In genomic region chr11:49095367-49095766, GRCm38 (mm10) we compare ENCODE assay signal across 26 mouse cellular contexts. TPM values are rescaled to one million over a fixed set of nuclear protein-coding genes. Genes with fewer than 3 reads are reported as not detected.
DNase-seq lines count a peak whose midpoint lies in the region; ATAC-seq and TF ChIP-seq lines count a peak whose summit lies in the region.
"Had no signal": no experiment of that assay in that cellular context is flagged by ENCODE, and none has a peak within 500 bp of the region (broad histone marks: within the 10 kb centered on the region; RNA-seq: fewer than 3 reads in every experiment).

No protein-coding gene starts in this region.

- no peak for DNase-seq in forebrain, embryonic 11.5 days (ENCODE audit: low spot score)
- DNase-seq in spleen, adult 2 months (ENCODE audit: low read depth in 1 of 2, low spot score in 2 of 2), result no peak
- no peak for DNase-seq in spleen, adult 12 weeks (ENCODE audit: low spot score)
- DNase-seq in retina, embryonic 14.5 days (ENCODE audit: low spot score), result peak; percentile 44
- DNase-seq in cerebellum, postnatal 4 days (ENCODE audit: low spot score in 2 of 2), result no peak
- DNase-seq: adrenal gland, adult 8-10 months; adrenal gland, postnatal 25 days; cerebellum, adult 11-12 months; cerebellum, adult 8-10 months; cerebellum, postnatal 10 days; cerebellum, postnatal 36 days; gastrocnemius, postnatal 25 days; heart, adult 2 months; heart, postnatal 14 days; heart, postnatal 4 days had no signal

- WGBS in forebrain, embryonic 11.5 days, result 69% methylated on average over 4 of the region's 4 CpGs
- WGBS in forebrain, embryonic 12.5 days, result 78% methylated on average over 4 of the region's 4 CpGs
- WGBS in spleen, adult 2 months, result 95% methylated on average over 4 of the region's 4 CpGs

- H3K4me2 ChIP-seq in forebrain, embryonic 11.5 days (ENCODE audit: low read depth, low read length, severe bottlenecking), result no peak overlapping the region
- no peak overlapping the region for H3K4me2 ChIP-seq in forebrain, embryonic 12.5 days
- H3K4me2 ChIP-seq: forebrain, embryonic 15.5 days; heart, embryonic 13.5 days; hindbrain, embryonic 15.5 days had no signal

- 0 out of 2 replicates have a peak, but pooled peaks have one; percentile 27 for ATAC-seq in forebrain, embryonic 11.5 days (replicated peaks; ENCODE audit: low FRiP score)
- ATAC-seq in forebrain, embryonic 12.5 days (ENCODE audit: low FRiP score), result no peak
- ATAC-seq: forebrain, embryonic 15.5 days; intestine, postnatal 0 days had no signal

- TF ChIP-seq CTCF in spleen, adult 2 months (IDR thresholded peaks at IDR 0.05; ENCODE audit: extremely low read depth, insufficient read depth, insufficient read length, insufficient replicate concordance), result no peak

- H3K36me3 ChIP-seq in forebrain, embryonic 11.5 days (ENCODE audit: control insufficient read depth, insufficient read depth, low read length), result no peaks in the 10 kb centered on the region
- H3K36me3 ChIP-seq in forebrain, embryonic 12.5 days (replicated peaks), result no peaks in the 10 kb centered on the region
- H3K36me3 ChIP-seq in spleen, adult 2 months (ENCODE audit: control insufficient read depth, insufficient read depth, low read length), result peaks cover 22% of the 10 kb centered on the region
- H3K36me3 ChIP-seq: forebrain, embryonic 10.5 days; forebrain, embryonic 15.5 days; heart, embryonic 13.5 days; hindbrain, embryonic 15.5 days had no signal

- no peak overlapping the region for H3K9ac ChIP-seq in forebrain, embryonic 11.5 days (ENCODE audit: low read length)
- H3K9ac ChIP-seq in forebrain, embryonic 12.5 days, result no peak overlapping the region
- H3K9ac ChIP-seq: forebrain, embryonic 15.5 days; heart, embryonic 13.5 days; hindbrain, embryonic 15.5 days had no signal

- H3K27ac ChIP-seq in forebrain, embryonic 11.5 days (ENCODE audit: low read depth, low read length), result no peak overlapping the region
- H3K27ac ChIP-seq in forebrain, embryonic 12.5 days, result no peak overlapping the region
- peak overlapping the region; percentile 1 for H3K27ac ChIP-seq in spleen, adult 2 months (ENCODE audit: insufficient read depth, low read length)
- H3K27ac ChIP-seq: forebrain, embryonic 10.5 days; forebrain, embryonic 15.5 days; heart, adult 2 months; heart, embryonic 13.5 days; hindbrain, embryonic 15.5 days had no signal

- H3K4me1 ChIP-seq in forebrain, embryonic 11.5 days (replicated peaks; ENCODE audit: control insufficient read depth, insufficient read depth, low read length), result no peaks in the 10 kb centered on the region
- no peaks in the 10 kb centered on the region for H3K4me1 ChIP-seq in forebrain, embryonic 12.5 days
- H3K4me1 ChIP-seq in spleen, adult 2 months (ENCODE audit: control insufficient read depth, insufficient read depth, insufficient read length), result peaks cover 15% of the 10 kb centered on the region
- H3K4me1 ChIP-seq: forebrain, embryonic 15.5 days; heart, embryonic 13.5 days; hindbrain, embryonic 15.5 days had no signal

- TF ChIP-seq POLR2A in spleen, adult 2 months (IDR thresholded peaks at IDR 0.05; ENCODE audit: low read depth, low read length), result no peak

- H3K27me3 ChIP-seq in forebrain, embryonic 11.5 days (ENCODE audit: control insufficient read depth, insufficient read depth, low read length), result no peaks in the 10 kb centered on the region
- no peaks in the 10 kb centered on the region for H3K27me3 ChIP-seq in forebrain, embryonic 12.5 days
- no peaks in the 10 kb centered on the region for H3K27me3 ChIP-seq in spleen, adult 2 months (ENCODE audit: control insufficient read depth, insufficient read depth, low read length)
- H3K27me3 ChIP-seq: forebrain, embryonic 15.5 days; heart, embryonic 13.5 days; hindbrain, embryonic 15.5 days had no signal

- no peaks in the 10 kb centered on the region for H3K9me3 ChIP-seq in forebrain, embryonic 11.5 days (ENCODE audit: control insufficient read depth, low read length)
- H3K9me3 ChIP-seq in forebrain, embryonic 12.5 days, result no peaks in the 10 kb centered on the region
- H3K9me3 ChIP-seq: forebrain, embryonic 10.5 days; forebrain, embryonic 15.5 days; heart, embryonic 13.5 days; hindbrain, embryonic 15.5 days had no signal

- no peak overlapping the region for H3K4me3 ChIP-seq in forebrain, embryonic 11.5 days (ENCODE audit: low read depth, low read length)
- H3K4me3 ChIP-seq in forebrain, embryonic 12.5 days (replicated peaks), result no peak overlapping the region
- H3K4me3 ChIP-seq in spleen, adult 2 months (ENCODE audit: extremely low read depth, insufficient read depth, insufficient read length), result no peak overlapping the region
- H3K4me3 ChIP-seq: forebrain, embryonic 10.5 days; forebrain, embryonic 15.5 days; heart, adult 2 months; heart, embryonic 13.5 days; hindbrain, embryonic 15.5 days had no signal

RNA-seq across cellular contexts. Expression of gene Ifi47, which starts 19.0 kb away (rescaled TPM):
- 0.63 and 1.1 TPM in 2 replicates for polyA plus RNA-seq in forebrain, embryonic 11.5 days (2014; fragmentation: Nextera tagmentation; extraction: Ambion mirVana)
- polyA plus RNA-seq in forebrain, embryonic 12.5 days (2016; fragmentation: Nextera tagmentation; extraction: Ambion mirVana), result 0.18 and 0.50 TPM in 2 replicates
- polyA plus RNA-seq in spleen, adult 2 months (2012; rRNA removed), result 16.8 and 16.9 TPM in 2 replicates

RNA-seq across cellular contexts. Expression of gene Olfr1396, which starts 19.3 kb away (rescaled TPM):
- not detected in 2 replicates for polyA plus RNA-seq in forebrain, embryonic 11.5 days (2014; fragmentation: Nextera tagmentation; extraction: Ambion mirVana)
- polyA plus RNA-seq in forebrain, embryonic 12.5 days (2016; fragmentation: Nextera tagmentation; extraction: Ambion mirVana), result not detected in 2 replicates
- polyA plus RNA-seq in spleen, adult 2 months (2012; rRNA removed), result 0.05 and 0.41 TPM in 2 replicates
- polyA plus RNA-seq: brain, embryonic 14.5 days; embryonic facial prominence, embryonic 11.5 days; forebrain, embryonic 10.5 days; forebrain, embryonic 15.5 days; heart, embryonic 13.5 days; hindbrain, embryonic 11.5 days; hindbrain, embryonic 15.5 days; intestine, embryonic 14.5 days had no signal

RNA-seq across cellular contexts. Expression of gene Tgtp2, which starts 31.4 kb away (rescaled TPM):
- polyA plus RNA-seq in forebrain, embryonic 11.5 days (2014; fragmentation: Nextera tagmentation; extraction: Ambion mirVana), result not detected in 2 replicates
- not detected in 2 replicates for polyA plus RNA-seq in forebrain, embryonic 12.5 days (2016; fragmentation: Nextera tagmentation; extraction: Ambion mirVana)
- polyA plus RNA-seq in spleen, adult 2 months (2012; rRNA removed), result 7.1 and 19.6 TPM in 2 replicates
- polyA plus RNA-seq: embryonic facial prominence, embryonic 11.5 days; forebrain, embryonic 10.5 days; forebrain, embryonic 15.5 days; hindbrain, embryonic 11.5 days; hindbrain, embryonic 15.5 days had no signal

RNA-seq across cellular contexts. Expression of gene 9930111J21Rik2, which starts 44.3 kb away (rescaled TPM):
- polyA plus RNA-seq in forebrain, embryonic 11.5 days (2014; fragmentation: Nextera tagmentation; extraction: Ambion mirVana), result 0.04 and 0.07 TPM in 2 replicates
- 0.17 and 0.23 TPM in 2 replicates for polyA plus RNA-seq in forebrain, embryonic 12.5 days (2016; fragmentation: Nextera tagmentation; extraction: Ambion mirVana)
- polyA plus RNA-seq in spleen, adult 2 months (2012; rRNA removed), result 10.8 and 11.0 TPM in 2 replicates

RNA-seq across cellular contexts. Expression of gene Olfr1395, which starts 46.7 kb away (rescaled TPM):
- polyA plus RNA-seq in forebrain, embryonic 11.5 days (2014; fragmentation: Nextera tagmentation; extraction: Ambion mirVana), result not detected in 2 replicates
- polyA plus RNA-seq in forebrain, embryonic 12.5 days (2016; fragmentation: Nextera tagmentation; extraction: Ambion mirVana), result not detected in 2 replicates
- not detected in 2 replicates for polyA plus RNA-seq in spleen, adult 2 months (2012; rRNA removed)
- polyA plus RNA-seq: brain, embryonic 14.5 days; embryonic facial prominence, embryonic 11.5 days; forebrain, embryonic 10.5 days; forebrain, embryonic 15.5 days; heart, embryonic 13.5 days; heart, embryonic 16.5 days; hindbrain, embryonic 11.5 days; hindbrain, embryonic 15.5 days; intestine, embryonic 14.5 days; intestine, postnatal 0 days had no signal
